Mouse (Mus musculus) right cerebral cortex, postnatal 36 days (tissue): ENCODE measurements around the gene Cdk19.
"Not testable (repeated sequence)": the region's sequence is repeated elsewhere in the genome, so short reads cannot be mapped to it uniquely, and the experiment has no call there.

Experiments
- DNase-seq, 2 experiments: peaks; one replicate each; pipeline ENCODE4 v3.0.0; 2022; ENCODE audit warnings: low spot score in 2 of 2, mixed read lengths in 1 of 2

Gene Cdk19

DNA sequence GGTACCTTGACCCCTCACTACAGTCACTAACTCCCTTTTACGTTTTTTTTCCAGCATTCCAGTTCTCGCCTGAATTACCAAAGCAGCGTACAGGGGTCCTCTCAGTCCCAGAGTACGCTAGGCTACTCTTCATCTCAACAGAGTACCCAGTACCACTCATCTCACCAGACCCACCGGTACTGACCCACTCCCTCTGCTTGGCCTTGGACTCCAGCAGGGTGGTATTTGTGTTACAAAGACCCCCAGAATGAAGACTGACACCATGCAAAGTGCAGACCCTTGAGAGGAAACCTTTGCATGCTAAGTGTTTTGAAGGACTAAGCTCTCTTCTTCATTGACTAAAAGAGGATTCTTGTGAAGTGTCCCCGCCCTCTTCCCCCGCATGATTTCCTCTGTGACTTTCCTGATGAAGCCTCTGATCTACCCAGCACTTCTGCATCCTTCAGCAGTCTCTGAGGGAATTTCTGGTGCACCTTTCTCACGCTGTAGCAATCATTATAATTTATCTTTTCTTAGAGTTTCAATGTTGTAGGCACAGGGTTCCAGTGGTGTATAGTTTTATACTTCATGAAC, 140.3 kb downstream of the Cdk19 start:
- DNase-seq = no peak

DNA sequence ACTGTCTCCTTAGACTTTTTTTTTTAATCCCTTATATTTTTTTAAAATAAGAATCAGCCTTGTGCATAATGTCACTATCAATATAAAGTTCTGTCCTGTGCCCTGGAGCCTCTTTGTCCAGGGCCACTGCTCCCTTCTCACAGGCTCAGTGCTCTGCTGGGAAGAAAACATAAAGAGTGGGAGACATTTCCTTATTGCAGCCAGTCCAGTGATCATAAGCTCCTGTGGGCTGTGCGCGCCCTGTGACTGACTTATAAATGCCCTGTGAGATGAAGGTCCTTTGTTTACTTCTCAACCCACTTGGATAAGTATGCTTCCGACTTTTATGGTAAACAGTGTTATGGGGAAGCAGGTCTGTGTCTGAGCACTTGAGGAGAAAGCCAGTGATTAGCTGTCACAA, 142.2 kb downstream of the Cdk19 start:
- no peak for DNase-seq

DNA sequence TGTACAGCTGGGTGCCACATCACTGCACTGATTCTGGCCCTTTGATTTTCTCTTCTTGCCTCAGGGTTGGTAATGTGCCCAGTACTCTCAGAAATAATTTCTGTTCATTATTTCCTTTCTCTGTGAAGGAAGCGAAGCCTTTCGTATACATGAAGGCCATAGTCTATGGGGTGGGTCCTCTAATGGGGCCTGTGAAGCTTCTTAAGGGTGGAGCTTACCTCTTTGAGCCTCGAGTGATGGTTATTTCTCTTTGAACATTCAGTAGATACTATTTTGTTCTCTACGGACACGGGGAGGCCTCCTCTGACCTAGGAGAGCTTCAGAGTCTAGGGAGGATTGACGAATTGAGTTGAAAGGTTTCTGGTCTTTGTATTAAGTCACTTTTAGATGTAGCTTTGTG, 142.9 kb downstream of the Cdk19 start:
- DNase-seq = no peak

DNA sequence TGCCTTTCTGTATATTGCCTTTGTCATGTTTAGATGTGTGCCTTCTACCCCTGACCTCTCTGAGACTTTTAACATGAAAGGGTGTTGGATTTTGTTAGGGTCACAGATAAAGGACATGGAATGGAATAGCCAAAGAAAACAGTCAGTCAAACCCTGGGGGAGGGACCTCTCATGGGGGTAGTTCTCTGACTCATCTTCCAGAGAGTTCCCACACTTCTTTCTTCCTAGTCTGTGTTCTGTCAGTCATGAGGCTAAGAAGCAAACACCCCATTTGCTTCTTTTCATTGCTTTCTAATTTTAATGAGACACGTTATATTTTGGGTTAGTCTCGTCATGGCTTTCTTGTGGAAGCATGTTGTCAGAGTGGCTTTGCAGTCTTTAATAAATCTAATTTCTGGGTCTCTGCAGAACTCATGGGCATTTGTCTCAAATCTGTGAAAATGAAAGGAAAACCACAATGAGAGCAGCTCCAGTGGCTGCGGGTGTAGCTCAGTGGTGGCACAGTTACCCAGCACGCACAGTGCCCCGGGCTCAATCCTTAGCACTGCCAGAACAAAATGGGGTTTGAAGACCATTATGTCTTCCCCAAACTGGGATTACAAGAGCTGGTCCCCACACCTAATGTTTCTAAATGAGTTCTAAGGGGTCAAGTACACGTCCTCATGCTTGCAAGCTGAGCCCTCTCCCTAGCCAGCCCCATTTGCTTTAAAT, 149.9 kb downstream of the Cdk19 start:
- no peak for DNase-seq

DNA sequence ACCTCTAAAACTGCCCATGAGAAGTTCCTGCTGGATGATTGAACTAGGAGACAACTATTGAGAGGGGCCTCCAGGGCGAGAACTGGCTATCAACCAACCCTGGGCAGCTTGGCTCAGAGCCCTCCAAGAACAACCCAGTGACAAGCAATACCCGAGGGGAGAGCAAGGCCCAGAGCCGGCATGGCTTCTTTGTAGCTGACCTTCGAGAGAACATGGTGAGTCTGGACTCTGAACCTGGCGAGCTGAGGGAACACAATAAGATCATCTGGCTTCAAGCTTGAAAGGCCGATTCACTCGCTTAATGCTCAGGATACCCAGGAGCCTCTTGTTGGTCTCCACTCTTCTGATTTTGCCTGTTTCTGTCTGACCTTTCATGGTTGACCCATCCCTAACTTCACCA, 151.8 kb downstream of the Cdk19 start:
- DNase-seq = no peak

DNA sequence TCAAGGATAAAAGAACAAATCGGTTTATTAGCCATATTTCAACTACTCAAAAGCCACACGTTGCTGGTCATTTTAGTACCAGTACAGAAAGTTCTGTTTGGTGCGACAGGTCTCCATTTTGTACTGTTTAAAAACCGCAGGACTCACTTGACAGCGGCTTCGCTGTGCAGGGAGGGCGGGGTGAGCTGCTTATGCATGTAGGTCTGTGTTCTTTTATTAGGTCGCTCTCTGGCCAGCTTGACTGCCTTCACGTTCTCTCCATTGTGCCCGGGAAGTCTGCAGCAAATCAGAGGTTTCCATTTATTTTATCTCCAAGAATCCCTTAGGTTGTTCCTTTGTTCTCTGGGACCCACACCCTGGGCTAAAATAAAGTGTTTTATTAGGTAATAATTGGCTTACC, 152.4 kb downstream of the Cdk19 start:
- DNase-seq = no peak

DNA sequence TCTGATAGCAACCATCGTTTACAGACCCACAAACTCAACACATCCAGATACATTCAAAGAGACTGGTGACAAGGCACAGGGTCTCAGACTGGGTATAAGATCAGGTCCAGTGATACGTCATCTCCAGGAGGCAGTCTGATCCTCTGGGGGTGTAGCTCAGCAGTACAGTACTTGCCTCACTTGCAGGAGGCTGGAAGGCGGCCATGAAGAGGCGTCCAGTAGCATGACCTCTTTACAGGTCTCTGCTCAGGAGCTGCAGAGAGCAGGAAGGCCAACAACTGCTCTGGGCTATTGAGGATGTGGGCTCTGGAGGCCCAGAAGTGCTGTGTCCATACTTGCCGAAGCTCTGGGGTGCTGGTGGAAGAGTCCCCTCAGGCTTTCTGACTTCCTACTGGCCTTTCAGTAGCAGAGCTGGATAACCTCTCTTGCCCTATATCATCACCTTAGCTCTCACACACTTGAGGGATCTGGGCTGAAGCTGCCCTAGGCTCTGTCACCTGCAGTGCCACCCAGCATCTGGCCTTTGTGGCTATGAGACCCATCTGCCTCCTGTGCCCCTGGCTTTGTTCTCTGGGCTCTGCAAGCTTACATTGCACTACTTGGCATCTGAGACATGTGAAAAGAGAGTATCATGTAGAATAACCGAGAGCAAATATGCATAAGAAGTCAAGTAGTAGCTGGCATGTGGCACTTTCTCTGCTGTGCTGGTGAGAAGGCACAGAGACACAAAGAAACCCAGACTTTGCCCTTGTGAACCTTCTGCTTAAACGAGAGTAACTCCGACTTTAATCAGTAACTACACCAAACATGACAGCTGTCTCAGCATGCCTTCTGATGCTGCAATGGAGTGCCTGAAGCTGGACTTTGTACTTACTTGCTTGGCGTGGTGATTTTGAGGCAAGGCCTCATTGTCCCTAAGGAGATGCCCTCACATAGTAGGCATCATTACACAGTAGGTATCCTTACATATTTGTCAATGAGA, 155.1 kb downstream of the Cdk19 start:
- no peak for DNase-seq

DNA sequence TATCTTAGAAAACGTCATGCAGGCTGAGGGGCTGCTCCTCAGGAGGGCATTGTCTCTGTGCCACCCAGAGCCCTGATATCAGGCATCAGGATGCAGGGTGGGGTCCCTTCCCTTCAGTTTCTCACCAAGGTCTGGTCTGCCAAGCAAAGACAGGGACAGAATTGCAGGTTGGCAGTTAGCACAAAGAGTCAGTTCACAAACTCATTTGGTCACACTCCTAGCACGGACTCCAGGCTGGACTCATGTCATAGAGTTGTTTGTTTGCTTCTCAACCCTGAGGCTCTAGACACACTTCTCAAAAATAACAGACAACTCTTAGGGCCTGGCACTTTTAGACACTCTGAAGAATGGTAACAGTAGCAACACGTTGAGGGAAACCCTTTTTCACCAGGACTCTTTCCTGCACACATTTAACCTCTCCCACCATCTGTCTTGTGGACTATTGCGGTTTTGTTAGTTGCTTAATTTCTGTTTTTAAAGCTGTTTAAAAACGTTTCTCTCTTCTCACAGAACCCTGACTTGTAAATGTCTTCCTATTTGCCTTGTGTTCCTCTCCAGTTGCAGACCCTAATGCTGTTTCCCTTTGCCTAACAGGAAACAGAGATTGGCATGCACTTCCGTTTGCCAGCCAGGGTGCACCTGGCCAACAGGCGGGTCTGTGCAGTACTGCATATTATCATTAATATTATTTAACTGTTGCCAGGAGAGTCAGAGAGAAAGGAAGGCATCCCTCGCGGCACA, 158.1 kb downstream of the Cdk19 start:
- no peak for DNase-seq

DNA sequence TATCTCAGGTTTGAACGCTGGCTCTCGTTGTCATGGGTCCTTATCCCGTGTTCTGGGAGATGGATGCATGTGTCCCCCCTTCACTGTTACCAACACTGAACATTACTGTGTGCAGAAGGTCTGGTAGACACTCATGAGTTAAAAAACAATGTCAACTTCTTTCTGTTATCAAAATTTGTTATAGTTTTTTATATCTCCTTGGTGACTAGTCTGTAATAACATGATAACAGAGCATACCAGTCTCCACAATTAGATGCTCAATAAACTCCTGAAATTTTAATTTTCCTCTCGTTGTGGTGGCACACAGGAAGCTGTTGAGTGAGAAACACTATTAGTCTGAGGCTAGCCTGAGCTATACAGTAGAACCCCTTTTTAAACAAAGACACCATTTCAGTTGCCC, 159.1 kb downstream of the Cdk19 start:
- no peak for DNase-seq

DNA sequence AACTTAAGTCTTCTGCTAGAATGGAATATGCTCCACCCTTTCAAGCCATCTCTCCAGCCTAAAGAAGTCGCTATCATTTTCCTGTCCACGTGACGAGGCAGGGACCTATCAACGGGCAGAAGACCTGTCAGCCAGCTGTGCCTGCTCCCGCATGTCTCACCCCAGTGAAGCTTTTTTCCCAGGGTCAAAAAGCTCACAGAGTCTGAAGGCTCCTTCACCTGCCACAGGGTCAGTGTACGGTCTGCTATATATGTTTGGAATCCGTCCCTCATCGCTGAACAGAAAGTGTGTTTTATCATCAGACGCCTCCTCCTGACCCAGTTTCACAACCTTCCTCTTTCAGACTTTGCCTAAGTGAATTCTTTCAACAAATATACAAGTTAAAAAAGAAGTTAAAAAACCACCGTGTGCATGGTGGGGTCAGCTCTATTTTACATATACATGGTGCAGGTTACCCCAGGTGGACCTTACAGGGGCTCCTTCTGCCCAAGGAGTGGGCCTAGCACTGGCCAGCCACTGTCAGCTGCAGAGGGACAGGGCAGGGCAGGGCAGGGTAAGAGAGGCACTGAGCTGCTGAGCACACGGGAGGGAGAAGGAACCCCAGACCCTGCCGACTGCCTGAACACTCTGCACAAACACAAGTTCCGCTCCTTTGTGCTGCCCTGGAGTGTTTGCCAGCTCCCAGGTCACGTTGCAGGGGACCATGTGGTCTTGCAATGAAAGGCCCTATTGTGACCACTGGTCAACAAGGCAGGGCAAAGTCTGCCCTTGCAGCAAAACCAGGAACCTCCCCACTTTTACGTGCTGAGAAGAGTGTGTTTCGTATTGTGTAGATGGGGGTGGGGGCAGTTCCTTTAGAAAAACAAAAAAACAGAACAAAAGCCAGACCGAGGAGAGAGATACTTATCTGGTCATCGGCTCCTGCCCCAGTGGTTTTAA, 160.2 kb downstream of the Cdk19 start:
- DNase-seq = peak; percentile 79 to 84

DNA sequence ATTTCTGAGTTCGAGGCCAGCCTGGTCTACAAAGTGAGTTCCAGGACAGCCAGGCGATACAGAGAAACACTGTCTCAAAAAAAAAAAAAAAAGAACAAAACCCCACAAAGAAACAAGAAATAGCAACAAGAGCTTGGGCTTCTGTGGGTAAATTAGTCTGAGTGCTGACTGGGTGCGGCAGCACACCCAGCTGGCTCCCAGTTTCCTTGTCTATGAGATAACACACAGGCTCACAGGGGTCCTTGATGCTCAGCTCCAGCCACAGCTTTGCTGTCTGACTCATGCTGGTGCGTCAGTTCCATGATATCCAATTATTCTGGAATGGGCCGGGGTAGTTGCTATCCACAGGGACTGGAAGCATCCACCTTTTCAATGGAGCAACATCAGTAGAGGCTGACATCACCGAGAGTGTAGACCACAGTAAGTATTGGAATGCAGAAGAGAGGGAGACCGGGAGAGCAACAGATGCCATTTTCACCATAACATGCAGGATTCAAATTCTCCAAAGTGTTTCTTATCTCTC, 161.4 kb downstream of the Cdk19 start:
- no peak for DNase-seq

DNA sequence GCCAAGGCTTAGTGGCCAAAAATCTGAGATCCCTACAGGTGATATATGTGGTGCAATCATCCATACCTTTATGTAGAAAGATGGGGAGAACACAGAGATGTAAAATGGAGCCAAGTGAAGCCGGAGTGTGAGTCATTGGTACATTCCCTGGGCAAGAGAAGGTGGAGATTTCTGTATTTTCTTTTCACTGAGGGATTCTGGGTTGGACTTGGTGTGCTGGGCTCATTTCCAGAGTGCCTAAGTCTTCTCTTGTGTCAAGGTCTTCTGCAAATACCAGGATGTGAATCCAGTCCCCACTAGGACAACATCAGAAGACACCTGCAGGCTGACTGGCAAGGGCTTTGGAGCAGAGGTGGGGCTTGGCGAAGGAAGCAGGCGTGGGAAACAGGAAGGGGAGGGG, 163.4 kb downstream of the Cdk19 start:
- no peak for DNase-seq

DNA sequence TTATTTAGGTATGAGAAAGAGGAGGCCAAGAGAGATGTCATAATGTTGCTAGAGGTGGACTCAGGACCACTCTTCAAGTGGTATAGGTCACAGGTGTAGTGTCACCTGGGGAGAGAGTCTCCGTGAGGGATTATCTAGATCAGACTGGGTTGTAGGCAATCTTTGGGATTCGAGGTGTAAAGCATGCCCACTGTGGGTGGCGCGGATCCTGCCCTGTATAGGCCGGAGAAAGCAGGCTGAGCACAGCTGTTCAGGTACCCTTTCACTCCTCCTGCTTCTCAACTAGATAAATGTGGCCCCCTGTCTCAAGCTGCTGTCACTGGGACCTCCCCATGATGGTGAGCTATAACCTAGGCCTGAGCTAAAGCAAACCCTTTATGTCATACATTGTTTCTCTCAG, 171.0 kb downstream of the Cdk19 start:
- DNase-seq = no peak

DNA sequence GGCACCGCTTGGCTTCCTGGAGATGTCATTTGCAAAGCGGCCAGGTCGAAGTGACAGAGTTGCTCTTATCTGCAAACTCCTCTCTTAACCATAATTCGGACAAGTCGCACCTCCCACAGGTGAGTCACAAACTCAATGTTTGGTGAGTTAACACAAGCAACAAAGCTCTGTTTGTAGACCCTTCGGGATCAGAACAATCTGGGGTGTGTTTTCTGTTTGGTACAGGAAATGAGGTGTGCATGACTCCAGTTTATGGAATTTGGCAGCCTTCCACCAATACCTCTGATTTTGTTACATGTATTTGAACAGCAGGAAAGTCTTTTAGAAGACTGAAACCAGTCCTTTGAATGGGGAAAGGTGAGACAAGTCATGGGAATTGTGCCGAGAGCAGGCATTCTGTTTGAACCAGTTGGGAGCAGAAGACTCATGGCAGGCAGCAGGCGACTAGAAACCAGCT, 171.9 kb downstream of the Cdk19 start:
- no peak for DNase-seq

DNA sequence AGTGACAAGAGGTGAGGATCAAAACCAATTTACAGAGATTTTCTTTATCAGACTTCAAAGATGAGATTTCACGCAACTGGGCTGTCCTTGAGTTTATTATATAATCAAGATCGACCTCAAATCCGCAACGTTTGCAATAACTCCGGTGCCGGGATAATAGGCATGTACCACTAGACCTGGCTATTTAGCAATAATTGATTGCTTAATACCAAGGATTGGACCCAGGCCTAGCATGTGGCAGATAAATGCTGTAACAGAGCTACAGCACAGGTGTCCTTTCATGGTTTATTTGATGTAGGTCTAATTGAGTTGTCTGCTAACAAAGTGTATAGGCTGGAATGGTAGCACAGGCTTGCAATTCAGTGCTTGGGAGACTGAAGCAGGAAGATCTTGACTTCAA, 172.8 kb downstream of the Cdk19 start:
- DNase-seq = no peak

DNA sequence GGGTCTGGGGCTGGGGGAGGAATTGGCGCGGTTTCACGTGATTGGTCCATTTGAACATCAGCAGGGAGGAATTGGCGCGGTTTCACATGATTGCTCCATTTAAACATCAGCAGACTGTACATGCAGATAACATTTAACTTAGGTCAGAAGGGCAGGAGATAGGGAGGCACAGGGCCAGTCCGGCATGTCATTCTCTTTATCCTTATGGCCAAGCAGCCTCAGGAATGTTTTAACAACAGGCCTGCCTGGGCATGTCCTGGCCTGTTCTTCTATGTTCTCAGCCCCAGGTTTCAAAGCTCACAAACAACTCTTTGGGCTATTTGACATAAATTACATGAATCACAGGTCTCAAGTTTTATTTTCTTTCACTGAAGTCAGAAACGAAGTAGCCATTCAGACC, 173.6 kb downstream of the Cdk19 start:
- DNase-seq = not testable (repeated sequence)

DNA sequence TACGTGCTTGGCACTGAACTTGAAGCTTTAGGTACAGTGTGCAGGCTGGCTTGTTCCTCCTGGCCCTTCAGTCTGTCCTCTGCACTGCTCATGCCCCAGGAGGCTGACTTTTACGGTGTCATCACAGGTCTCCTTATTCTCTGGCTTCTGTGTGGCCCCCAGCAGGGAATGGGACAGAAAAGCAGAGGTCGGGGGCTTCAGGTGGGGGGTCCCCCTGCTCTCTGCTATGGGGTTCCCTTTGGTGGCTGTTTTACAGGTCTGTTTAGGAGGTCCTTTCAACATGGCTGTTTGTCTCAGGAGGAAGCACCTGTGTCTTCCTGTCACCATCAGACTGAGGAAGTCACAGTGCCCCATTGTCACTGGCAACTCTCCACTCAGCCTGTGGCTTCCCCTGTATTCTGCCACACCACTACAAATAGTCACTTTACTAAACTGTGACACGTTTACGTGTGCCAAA, 175.9 kb downstream of the Cdk19 start:
- DNase-seq = no peak

DNA sequence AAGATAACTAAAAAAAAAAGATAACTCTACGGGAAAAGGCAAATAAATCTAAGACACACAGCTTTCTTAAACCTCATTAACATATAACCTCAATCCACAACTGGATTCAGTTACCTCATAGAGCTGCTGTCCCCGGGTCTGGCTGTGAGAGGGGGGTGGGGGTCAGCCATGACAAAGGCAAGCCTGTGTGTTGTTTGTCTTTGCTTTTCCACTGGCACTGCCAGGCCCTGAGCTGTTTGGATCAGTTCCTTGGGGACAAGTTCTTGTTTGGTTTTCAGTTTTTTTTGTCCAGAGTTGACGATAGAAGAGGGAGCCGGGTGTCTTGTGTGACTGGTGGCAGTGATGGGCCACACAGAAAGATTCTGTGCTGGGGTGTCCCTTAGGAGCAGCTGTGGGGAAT, 177.1 kb downstream of the Cdk19 start:
- peak; percentile 39 to 52 for DNase-seq

DNA sequence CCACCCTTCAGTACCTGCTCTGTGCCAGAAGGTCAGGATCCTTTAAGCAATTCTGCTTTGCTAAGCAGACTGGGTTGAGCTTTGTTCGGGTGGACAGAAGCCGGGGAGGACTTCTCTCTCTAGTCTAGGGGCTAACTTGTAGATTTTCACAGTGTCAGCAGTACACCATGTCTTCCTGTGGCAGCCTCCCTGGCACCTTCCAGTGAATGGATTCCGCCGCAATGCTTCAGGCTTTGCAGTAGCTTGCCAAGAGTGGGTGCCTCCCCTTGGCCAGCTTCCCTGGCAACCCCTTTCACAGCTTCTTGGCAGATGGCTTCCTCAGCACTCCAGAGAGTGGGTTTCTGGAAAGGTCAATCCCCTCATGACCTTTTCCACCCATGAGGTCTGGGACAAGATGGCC, 180.2 kb downstream of the Cdk19 start:
- DNase-seq = peak; percentile 51 to 58

DNA sequence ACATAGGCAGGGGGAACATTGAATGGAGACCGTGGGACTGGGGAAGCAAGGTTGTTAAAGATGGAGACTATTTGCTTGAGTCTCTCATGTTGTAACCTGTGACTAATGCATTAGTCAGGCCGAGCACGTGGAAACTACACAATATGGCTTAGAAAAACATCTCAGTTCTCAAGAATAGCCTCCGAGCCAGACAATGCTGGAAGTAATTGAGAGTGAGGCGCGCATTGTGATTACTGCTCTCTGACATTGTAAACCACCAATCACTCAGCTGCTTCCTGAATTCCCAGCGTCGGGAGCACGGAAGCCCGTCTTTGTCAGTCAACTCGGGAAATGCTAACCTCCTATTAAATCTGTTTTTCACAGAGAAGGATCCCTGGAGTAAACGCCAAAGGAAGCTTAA, 182.2 kb downstream of the Cdk19 start:
- no peak for DNase-seq
